Mouse (Mus musculus): Measurements from ENCODE around the gene Cd82. TPM values are rescaled to one million over a fixed set of nuclear protein-coding genes. Genes with fewer than 3 reads are reported as not detected.

Gene Cd82
- polyA plus RNA-seq, 1 experiment from 2014 or later, result 22.2 TPM

DNA sequence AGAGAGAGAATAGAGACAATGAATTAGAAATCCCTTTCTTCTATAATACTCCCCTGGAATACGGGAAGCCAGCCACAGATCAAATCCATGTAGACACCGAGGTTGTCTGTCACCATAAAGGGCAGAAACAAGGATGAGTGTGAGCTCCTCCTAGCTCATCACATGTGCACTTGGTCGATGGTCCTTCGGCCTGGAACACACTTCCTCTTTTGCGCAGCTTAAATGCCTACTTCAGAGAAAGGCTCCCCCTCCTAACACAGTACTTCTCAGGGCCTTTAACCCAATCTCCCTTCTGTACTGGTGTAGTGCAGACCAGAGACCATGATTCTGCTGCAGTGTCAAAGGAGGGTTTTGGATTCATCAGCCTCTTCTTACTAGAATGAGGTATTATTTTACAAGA is 34.3 kb upstream of the Cd82 start:
- Histone ChIP-seq H3K36me3 (ENCODE audit: insufficient read depth) (no peaks in the 10 kb centered on the region), H3K9ac (no peak overlapping the region), H3K4me1 (ENCODE audit: insufficient read depth) (no peaks in the 10 kb centered on the region), H3K4me3 (ENCODE audit: low read depth, low read length) (no peak overlapping the region), H3K27ac (ENCODE audit: low read depth) (no peak overlapping the region), H3K9me3 (ENCODE audit: low read depth, low read length) (no peaks in the 10 kb centered on the region), H3K27me3 (ENCODE audit: insufficient read depth, low read length) (no peaks in the 10 kb centered on the region), H3K4me2 (no peak overlapping the region)
- TF ChIP-seq CTCF (IDR thresholded peaks at IDR 0.05; ENCODE audit: low read depth), result no peak
- WGBS, result 86% methylated on average over 5 of the region's 5 CpGs
- ATAC-seq (ENCODE audit: insufficient read depth), result no peak
- no peak for DNase-seq

DNA sequence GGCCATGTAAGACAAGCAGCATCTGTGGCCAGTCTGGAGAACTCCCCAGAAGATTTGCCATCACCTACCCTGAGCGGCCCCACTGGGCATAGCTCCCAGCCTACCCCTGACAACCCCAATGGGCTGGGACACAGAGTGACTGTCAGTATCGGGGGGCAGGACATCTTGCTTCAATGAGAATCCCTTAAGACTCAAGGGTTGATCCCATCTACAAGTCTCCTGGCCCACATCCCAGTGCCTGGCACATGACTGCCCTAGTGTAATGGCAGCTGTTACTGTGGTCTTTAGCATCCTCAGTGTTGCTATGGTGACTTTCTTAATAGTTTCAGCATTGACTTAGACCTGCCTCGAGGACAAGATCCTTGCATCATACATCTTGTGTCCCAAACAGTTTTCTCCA is 32.2 kb upstream of the Cd82 start:
- ATAC-seq (ENCODE audit: insufficient read depth), result no peak
- no peak for TF ChIP-seq CTCF (IDR thresholded peaks at IDR 0.05; ENCODE audit: low read depth)

DNA sequence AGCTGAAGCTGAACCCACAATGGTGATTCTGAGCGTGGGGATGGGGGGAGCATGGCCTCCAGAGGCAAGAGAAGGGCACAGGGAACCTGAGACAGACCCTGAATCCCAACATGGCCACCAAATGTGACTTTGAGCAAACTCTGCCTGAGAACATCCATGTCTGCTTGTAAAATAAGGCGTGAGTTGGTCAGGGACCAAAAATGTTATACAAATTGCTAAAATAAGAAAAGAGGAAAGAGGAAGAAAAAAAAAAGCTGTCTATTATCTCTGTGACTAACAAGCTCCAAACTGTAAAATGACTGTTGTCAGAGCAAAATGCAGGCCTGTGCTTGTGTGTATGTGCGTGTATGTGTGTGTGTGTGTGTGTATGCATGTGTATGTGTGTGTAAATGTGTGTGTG is 30.6 kb upstream of the Cd82 start:
- Histone ChIP-seq H3K9ac (no peak overlapping the region), H3K4me2 (no peak overlapping the region), H3K9me3 (ENCODE audit: low read depth, low read length) (no peaks in the 10 kb centered on the region), H3K4me3 (ENCODE audit: low read depth, low read length) (no peak overlapping the region), H3K27ac (ENCODE audit: low read depth) (no peak overlapping the region), H3K27me3 (ENCODE audit: insufficient read depth, low read length) (no peaks in the 10 kb centered on the region), H3K4me1 (ENCODE audit: insufficient read depth) (0 out of 2 replicates have a peak, but pooled peaks cover 4% of the 10 kb centered on the region), H3K36me3 (ENCODE audit: insufficient read depth) (no peaks in the 10 kb centered on the region)
- ATAC-seq (ENCODE audit: insufficient read depth) (no peak), DNase-seq (no peak)
- 66% methylated on average over 3 of the region's 3 CpGs for WGBS
- no peak for TF ChIP-seq CTCF (IDR thresholded peaks at IDR 0.05; ENCODE audit: low read depth)

More for the DNA sequence above, 32.2 kb upstream of the Cd82 start:
- Histone ChIP-seq H3K27me3 (ENCODE audit: insufficient read depth, low read length) (no peaks in the 10 kb centered on the region), H3K9me3 (ENCODE audit: low read depth, low read length) (no peaks in the 10 kb centered on the region), H3K4me2 (no peak overlapping the region), H3K36me3 (ENCODE audit: insufficient read depth) (no peaks in the 10 kb centered on the region), H3K4me3 (ENCODE audit: low read depth, low read length) (no peak overlapping the region), H3K27ac (ENCODE audit: low read depth) (no peak overlapping the region), H3K4me1 (ENCODE audit: insufficient read depth) (no peaks in the 10 kb centered on the region), H3K9ac (no peak overlapping the region)
- 80% methylated on average over 3 of the region's 3 CpGs for WGBS
- no peak for DNase-seq

DNA sequence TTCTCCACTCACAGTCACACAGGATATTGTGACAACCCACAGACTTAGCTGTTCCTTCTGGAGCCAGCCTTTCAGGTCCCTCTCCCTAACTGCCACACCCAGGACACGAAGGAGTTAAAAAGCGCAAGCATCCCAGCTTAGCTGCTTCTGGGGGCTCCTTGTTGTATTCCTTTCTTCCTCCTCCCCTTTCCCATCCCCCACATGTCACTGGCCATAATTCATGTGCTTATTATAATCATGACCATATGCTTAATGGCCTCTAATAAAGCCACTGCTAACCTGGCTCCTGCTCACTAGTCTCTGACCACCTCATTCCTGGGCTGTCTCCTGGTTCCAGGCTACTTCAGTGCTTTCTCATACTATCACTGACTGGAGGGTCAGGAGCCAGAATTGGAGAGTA is 27.6 kb upstream of the Cd82 start:
- DNase-seq (no peak), ATAC-seq (ENCODE audit: insufficient read depth) (no peak)
- Histone ChIP-seq H3K4me2 (no peak overlapping the region), H3K4me3 (ENCODE audit: low read depth, low read length) (no peak overlapping the region), H3K27me3 (ENCODE audit: insufficient read depth, low read length) (0 out of 2 replicates have a peak, but pooled peaks cover 3% of the 10 kb centered on the region), H3K36me3 (ENCODE audit: insufficient read depth) (no peaks in the 10 kb centered on the region), H3K9me3 (ENCODE audit: low read depth, low read length) (no peaks in the 10 kb centered on the region), H3K4me1 (ENCODE audit: insufficient read depth) (0 out of 2 replicates have a peak, but pooled peaks cover 4% of the 10 kb centered on the region), H3K9ac (no peak overlapping the region), H3K27ac (ENCODE audit: low read depth) (no peak overlapping the region)
- no peak for TF ChIP-seq CTCF (IDR thresholded peaks at IDR 0.05; ENCODE audit: low read depth)
- 76% methylated on average over 2 of the region's 2 CpGs for WGBS

DNA sequence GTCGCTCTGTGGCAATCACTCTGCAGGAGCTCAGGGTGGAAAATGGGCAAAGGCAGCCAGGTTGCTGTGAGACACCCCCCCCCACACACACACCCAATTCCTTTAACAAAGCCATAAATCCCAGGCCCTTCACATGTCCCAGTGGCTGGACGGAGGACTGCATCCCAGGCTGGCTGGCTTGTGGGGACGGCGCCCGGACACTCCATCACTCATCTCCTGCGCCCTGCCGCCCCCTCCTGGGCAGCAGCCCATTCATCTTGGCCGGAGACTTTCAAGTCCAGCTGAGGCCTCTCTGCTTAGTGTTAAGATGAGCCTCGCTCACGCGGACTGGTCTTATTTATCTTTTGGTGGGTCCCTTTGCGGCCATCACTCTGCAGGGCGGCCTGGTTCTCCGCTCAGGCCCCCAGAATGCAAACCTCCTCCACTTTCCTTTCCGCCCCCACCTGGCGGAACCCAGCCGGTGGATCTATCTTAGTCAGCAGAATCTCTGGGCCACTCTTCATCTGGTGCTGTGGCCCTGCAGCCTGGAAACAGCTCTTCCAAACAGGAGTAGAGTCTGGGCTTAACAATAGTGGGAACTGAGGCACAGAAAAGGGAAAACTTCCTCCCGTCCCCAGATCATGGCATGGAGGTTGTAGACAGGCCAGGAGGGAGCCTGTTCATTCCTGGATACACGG is 26.1 kb upstream of the Cd82 start:
- 0 out of 2 replicates have a peak, but pooled peaks cover 3% of the 10 kb centered on the region for H3K27me3 ChIP-seq (ENCODE audit: insufficient read depth, low read length)

DNA sequence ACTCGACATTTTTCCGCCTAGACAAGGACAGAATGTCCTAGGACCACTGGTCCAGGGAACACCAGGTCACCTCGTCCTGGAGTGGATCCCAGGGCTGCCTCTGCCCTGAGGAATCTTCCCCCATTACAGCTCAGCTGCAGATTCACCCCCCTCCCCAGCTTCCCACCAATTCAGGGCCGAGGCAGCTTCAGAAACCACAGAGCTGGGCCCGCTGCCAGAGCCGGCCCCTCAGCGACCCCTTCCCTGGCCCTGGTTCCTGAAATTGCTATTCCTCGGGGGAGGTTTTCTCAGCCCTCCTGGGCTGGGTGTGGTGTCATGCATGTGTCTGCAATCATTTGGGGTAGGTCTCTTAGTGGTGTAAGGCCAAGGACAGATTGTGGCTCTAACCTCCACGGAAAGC is 22.5 kb upstream of the Cd82 start:
- no peaks in the 10 kb centered on the region for H3K36me3 ChIP-seq (ENCODE audit: insufficient read depth)
- no peak overlapping the region for H3K27ac ChIP-seq (ENCODE audit: low read depth)
- no peak for TF ChIP-seq CTCF (IDR thresholded peaks at IDR 0.05; ENCODE audit: low read depth)
- H3K4me2 ChIP-seq, result no peak overlapping the region
- H3K9me3 ChIP-seq (ENCODE audit: low read depth, low read length), result no peaks in the 10 kb centered on the region
- WGBS, result 34% methylated on average over 9 of the region's 9 CpGs
- 0 out of 2 replicates have a peak, but pooled peaks cover 4% of the 10 kb centered on the region for H3K4me1 ChIP-seq (ENCODE audit: insufficient read depth)
- no peak overlapping the region for H3K9ac ChIP-seq
- 0 out of 2 replicates have a peak, but pooled peaks cover 3% of the 10 kb centered on the region for H3K27me3 ChIP-seq (ENCODE audit: insufficient read depth, low read length)
- ATAC-seq (ENCODE audit: insufficient read depth), result peak; percentile 32; the same call in 1 of the 2 replicates
- no peak overlapping the region for H3K4me3 ChIP-seq (ENCODE audit: low read depth, low read length)
- DNase-seq, result peak; percentile 61

More for the DNA sequence above, 26.1 kb upstream of the Cd82 start:
- no peaks in the 10 kb centered on the region for H3K9me3 ChIP-seq (ENCODE audit: low read depth, low read length)
- no peak overlapping the region for H3K9ac ChIP-seq
- no peak overlapping the region for H3K27ac ChIP-seq (ENCODE audit: low read depth)
- peak; percentile 57 for TF ChIP-seq CTCF (IDR thresholded peaks at IDR 0.05; ENCODE audit: low read depth)
- WGBS, result 17% methylated on average over 19 of the region's 19 CpGs
- H3K4me3 ChIP-seq (ENCODE audit: low read depth, low read length), result no peak overlapping the region
- DNase-seq (peak; percentile 76), ATAC-seq (ENCODE audit: insufficient read depth) (peak; percentile 89)
- no peak overlapping the region; the same call in 1 of the 2 replicates for H3K4me2 ChIP-seq
- no peaks in the 10 kb centered on the region for H3K36me3 ChIP-seq (ENCODE audit: insufficient read depth)
- H3K4me1 ChIP-seq (ENCODE audit: insufficient read depth), result 0 out of 2 replicates have a peak, but pooled peaks cover 4% of the 10 kb centered on the region

DNA sequence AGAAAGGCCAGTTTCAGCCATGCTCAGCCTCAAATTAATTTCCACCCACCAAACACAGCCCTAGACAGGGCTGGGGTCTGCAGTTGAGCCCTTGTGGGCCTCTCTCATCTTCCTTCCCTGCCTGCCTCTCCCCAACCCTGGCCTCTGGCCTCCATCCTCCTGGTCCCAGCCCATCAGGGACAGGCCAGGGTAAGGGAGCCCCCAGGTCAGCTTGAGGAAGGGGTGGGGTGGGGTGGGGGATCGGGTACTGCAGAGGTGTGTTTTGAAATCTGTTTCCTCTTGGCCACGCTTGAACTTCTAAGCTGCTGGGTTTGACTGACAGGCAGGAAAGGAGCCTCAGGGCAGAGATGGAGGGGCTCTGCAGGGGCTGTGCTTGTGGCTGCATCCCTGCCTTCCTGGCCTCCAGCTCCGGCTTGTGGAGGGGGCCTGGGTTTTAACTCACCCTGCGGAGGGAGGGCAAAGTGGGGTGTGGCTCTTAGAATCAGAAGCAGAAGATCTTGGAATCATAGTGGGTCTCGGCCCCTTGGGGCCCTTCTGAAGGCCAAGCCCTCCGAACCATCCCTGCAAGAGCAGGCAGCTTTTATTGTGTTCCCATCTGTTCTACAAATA is 19.2 kb upstream of the Cd82 start:
- no peaks in the 10 kb centered on the region for H3K9me3 ChIP-seq (ENCODE audit: low read depth, low read length)
- no peak overlapping the region for H3K4me2 ChIP-seq
- WGBS, result 34% methylated on average over 6 of the region's 6 CpGs
- DNase-seq (no peak), ATAC-seq (ENCODE audit: insufficient read depth) (no peak)
- no peaks in the 10 kb centered on the region for H3K27me3 ChIP-seq (ENCODE audit: insufficient read depth, low read length)
- no peak overlapping the region for H3K9ac ChIP-seq
- no peak overlapping the region for H3K4me3 ChIP-seq (ENCODE audit: low read depth, low read length)
- H3K27ac ChIP-seq (ENCODE audit: low read depth), result no peak overlapping the region
- TF ChIP-seq CTCF (IDR thresholded peaks at IDR 0.05; ENCODE audit: low read depth), result no peak
- no peaks in the 10 kb centered on the region for H3K4me1 ChIP-seq (ENCODE audit: insufficient read depth)
- no peaks in the 10 kb centered on the region for H3K36me3 ChIP-seq (ENCODE audit: insufficient read depth)
